Mouse (Mus musculus) MEL (cell line): Measurements from ENCODE around the gene Khnyn. TPM values are rescaled to one million over a fixed set of nuclear protein-coding genes. Genes with fewer than 3 reads are reported as not detected.
A peak's percentile ranks its signal among the peaks of the same experiment; 100 is the strongest.

ENCODE experiments used
- DNase-seq: peaks from one replicate; pipeline ENCODE4 v3.0.0; 2011; ENCODE audit warnings: low read depth, low spot score
- H3K27ac ChIP-seq: 2 replicates; pipeline ENCODE4 v1.5.1; 2012; ENCODE audit warnings: low read depth, mild to moderate bottlenecking, control low read depth, low read length, moderate library complexity; ENCODE audit not compliant: control insufficient read depth
- H3K27me3 ChIP-seq, 2 experiments: fragments of 150-350 bp in 1 of 2; sonication (generic) in 1 of 2; 2 replicates each; pipeline ENCODE4 v1.6.1; 2012; ENCODE audit warnings: low read length in 2 of 2, mild to moderate bottlenecking in 2 of 2, improper control_type of control experiment in 1 of 2, moderate library complexity in 1 of 2; ENCODE audit not compliant: insufficient read depth in 2 of 2, control insufficient read depth in 1 of 2
- H3K36me3 ChIP-seq, 2 experiments: 2 replicates each; pipeline ENCODE4 v1.6.1; 2012 to 2014; ENCODE audit warnings: low read length in 2 of 2, improper control_type of control experiment in 1 of 2, inconsistent platforms in 1 of 2, mild to moderate bottlenecking in 1 of 2; ENCODE audit not compliant: insufficient read depth in 2 of 2, control insufficient read depth in 1 of 2
- H3K4me1 ChIP-seq, 2 experiments: fragments of 150-350 bp in 1 of 2; sonication (generic) in 1 of 2; 2 replicates each; pipeline ENCODE4 v1.6.1; 2012; ENCODE audit warnings: low read length in 2 of 2, improper control_type of control experiment in 1 of 2, mild to moderate bottlenecking in 1 of 2; ENCODE audit not compliant: insufficient read depth in 2 of 2, control insufficient read depth in 1 of 2
- H3K4me3 ChIP-seq, 2 experiments: fragments of 150-350 bp in 1 of 2; sonication (generic) in 1 of 2; 2 replicates each; pipeline ENCODE4 v1.5.1; 2012; ENCODE audit warnings: low read depth in 2 of 2, low read length in 2 of 2, mild to moderate bottlenecking in 2 of 2, moderate library complexity in 2 of 2, control low read depth in 1 of 2, improper control_type of control experiment in 1 of 2; ENCODE audit not compliant: control insufficient read depth in 1 of 2, insufficient read depth in 1 of 2
- H3K79me2 ChIP-seq: 2 replicates; pipeline ENCODE4 v1.6.1; 2012; ENCODE audit warnings: mild to moderate bottlenecking, low read length, moderate library complexity; ENCODE audit not compliant: control insufficient read depth, poor library complexity, insufficient read depth
- H3K9ac ChIP-seq: 2 replicates; pipeline ENCODE4 v1.6.1; 2012; ENCODE audit warnings: low read depth, mild to moderate bottlenecking, control low read depth, low read length, moderate library complexity; ENCODE audit not compliant: control insufficient read depth, poor library complexity, severe bottlenecking
- H3K9me3 ChIP-seq: fragments of 150-350 bp; sonication (generic); replicated peaks from 2 replicates; pipeline ENCODE4 v1.6.1; 2012; ENCODE audit warnings: mild to moderate bottlenecking, low read length, improper control_type of control experiment, moderate library complexity; ENCODE audit not compliant: insufficient read depth
- BHLHE40 ChIP-seq: IDR thresholded peaks from 2 replicates; pipeline ENCODE4 v1.6.1; 2012; ENCODE audit warnings: low read depth, mild to moderate bottlenecking, inconsistent platforms, low read length, improper control_type of control experiment, borderline replicate concordance
- CHD1 ChIP-seq: IDR thresholded peaks from 2 replicates; pipeline ENCODE4 v1.6.1; 2012; ENCODE audit warnings: low read depth, mild to moderate bottlenecking, inconsistent platforms, low read length, improper control_type of control experiment
- CHD2 ChIP-seq: IDR thresholded peaks from 2 replicates; pipeline ENCODE4 v1.6.1; 2011; ENCODE audit warnings: low read length, improper control_type of control experiment
- CTCF ChIP-seq, 3 experiments: IDR thresholded peaks in 2 of 3; conservative IDR thresholded peaks in 1 of 3; 2 replicates each; pipeline ENCODE4 v1.5.1; 2011 to 2012; ENCODE audit warnings: low read length in 3 of 3, low read depth in 2 of 3, mild to moderate bottlenecking in 2 of 3, improper control_type of control experiment in 1 of 3, inconsistent platforms in 1 of 3, mixed read lengths in 1 of 3, moderate library complexity in 1 of 3; ENCODE audit not compliant: control insufficient read depth in 1 of 3, insufficient read depth in 1 of 3, poor library complexity in 1 of 3, severe bottlenecking in 1 of 3
- GATA1 ChIP-seq: IDR thresholded peaks from 2 replicates; pipeline ENCODE4 v1.6.1; 2011; ENCODE audit warnings: low read depth, low read length, improper control_type of control experiment
- HCFC1 ChIP-seq: IDR thresholded peaks from 2 replicates; pipeline ENCODE4 v1.6.1; 2012; ENCODE audit warnings: low read depth, mild to moderate bottlenecking, inconsistent platforms, low read length, improper control_type of control experiment, moderate library complexity
- KAT2A ChIP-seq: conservative IDR thresholded peaks from 2 replicates; pipeline ENCODE4 v1.6.1; 2012; ENCODE audit warnings: low read depth, low read length, improper control_type of control experiment, inconsistent platforms
- MAX ChIP-seq: IDR thresholded peaks from 2 replicates; pipeline ENCODE4 v1.6.1; 2011; ENCODE audit warnings: low read length, improper control_type of control experiment
- MAZ ChIP-seq: IDR thresholded peaks from 2 replicates; pipeline ENCODE4 v1.6.1; 2012; ENCODE audit warnings: low read depth, mild to moderate bottlenecking, inconsistent platforms, low read length, improper control_type of control experiment
- MYC ChIP-seq: IDR thresholded peaks from 2 replicates; pipeline ENCODE4 v1.6.1; 2011; ENCODE audit warnings: low read depth, mild to moderate bottlenecking, low read length, improper control_type of control experiment, moderate library complexity
- NELFE ChIP-seq: IDR thresholded peaks from 2 replicates; pipeline ENCODE4 v1.6.1; 2011; ENCODE audit warnings: low read depth, low read length, improper control_type of control experiment
- NRF1 ChIP-seq: IDR thresholded peaks from 2 replicates; pipeline ENCODE4 v1.6.1; 2014; ENCODE audit warnings: low read depth, mild to moderate bottlenecking, inconsistent platforms, low read length, improper control_type of control experiment, moderate library complexity; ENCODE audit not compliant: poor library complexity, insufficient read depth, severe bottlenecking
- POLR2AphosphoS2 ChIP-seq: IDR thresholded peaks from 2 replicates; pipeline ENCODE4 v1.6.1; 2011; ENCODE audit warnings: low read length, improper control_type of control experiment
- POLR2AphosphoS5 ChIP-seq: IDR thresholded peaks from 2 replicates; pipeline ENCODE4 v1.6.1; 2012; ENCODE audit warnings: low read depth, borderline replicate concordance, mild to moderate bottlenecking, inconsistent platforms, low read length, moderate library complexity, mixed read lengths
- RAD21 ChIP-seq: IDR thresholded peaks from 2 replicates; pipeline ENCODE4 v1.6.1; 2011; ENCODE audit warnings: mild to moderate bottlenecking, low read depth, low read length, improper control_type of control experiment
- RCOR1 ChIP-seq: IDR thresholded peaks from 2 replicates; pipeline ENCODE4 v1.6.1; 2012; ENCODE audit warnings: low read depth, mild to moderate bottlenecking, inconsistent platforms, low read length, improper control_type of control experiment
- SIN3A ChIP-seq: IDR thresholded peaks from 2 replicates; pipeline ENCODE4 v1.6.1; 2012; ENCODE audit warnings: low read length, improper control_type of control experiment, inconsistent platforms
- TBP ChIP-seq: IDR thresholded peaks from 2 replicates; pipeline ENCODE4 v1.8.0; 2011; ENCODE audit warnings: low read depth, low read length, improper control_type of control experiment
- TCF12 ChIP-seq: IDR thresholded peaks from 2 replicates; pipeline ENCODE4 v1.6.1; 2014; ENCODE audit warnings: low read depth, mild to moderate bottlenecking, inconsistent platforms, low read length, improper control_type of control experiment, moderate library complexity
- UBTF ChIP-seq: IDR thresholded peaks from 2 replicates; pipeline ENCODE4 v1.6.1; 2012; ENCODE audit warnings: low read depth, mild to moderate bottlenecking, inconsistent platforms, low read length, improper control_type of control experiment, moderate library complexity, borderline replicate concordance; ENCODE audit not compliant: insufficient read depth
- USF1 ChIP-seq: IDR thresholded peaks from 2 replicates; pipeline ENCODE4 v1.6.1; 2014; ENCODE audit warnings: low read depth, mild to moderate bottlenecking, inconsistent platforms, low read length, improper control_type of control experiment, moderate library complexity
- USF2 ChIP-seq, 2 experiments: IDR thresholded peaks; 2 replicates each; pipeline ENCODE4 v1.6.1; 2011 to 2012; ENCODE audit warnings: improper control_type of control experiment in 2 of 2, low read length in 2 of 2, borderline replicate concordance in 1 of 2, inconsistent platforms in 1 of 2, low read depth in 1 of 2, mild to moderate bottlenecking in 1 of 2; ENCODE audit not compliant: insufficient read depth in 1 of 2
- ZC3H11A ChIP-seq: IDR thresholded peaks from 2 replicates; pipeline ENCODE4 v1.6.1; 2012; ENCODE audit warnings: low read depth, mild to moderate bottlenecking, inconsistent platforms, low read length, improper control_type of control experiment
- ZKSCAN1 ChIP-seq: IDR thresholded peaks from 2 replicates; pipeline ENCODE4 v1.6.1; 2012; ENCODE audit warnings: low read depth, mild to moderate bottlenecking, inconsistent platforms, low read length, improper control_type of control experiment, moderate library complexity
- ZMIZ1 ChIP-seq: IDR thresholded peaks from 2 replicates; pipeline ENCODE4 v1.6.1; 2012; ENCODE audit warnings: low read depth, mild to moderate bottlenecking, inconsistent platforms, low read length, improper control_type of control experiment, moderate library complexity
- ZNF384 ChIP-seq: IDR thresholded peaks from 2 replicates; pipeline ENCODE4 v1.6.1; 2012; ENCODE audit warnings: low read depth, mild to moderate bottlenecking, inconsistent platforms, low read length, improper control_type of control experiment
- polyA plus RNA-seq, 2 experiments: library from polyadenylated mRNA; stranded (reverse) in 1 of 2; unstranded in 1 of 2; fragments of >175 nt in 1 of 2; fragments of >200 nt in 1 of 2; gene quantifications; 2 replicates each; pipeline versions ENCODE4 v1.2.1 to v1.2.4; 2012; ENCODE audit warnings: low replicate concordance in 2 of 2, low read depth in 1 of 2; ENCODE audit not compliant: insufficient read length in 2 of 2, insufficient read depth in 1 of 2, missing spikeins in 1 of 2
- total RNA-seq: library from RNA; depleted of rRNA; stranded (reverse); fragments of 300-350 nt; gene quantifications from 2 replicates; pipeline ENCODE4 v1.2.3, GENCODE M21; 2012

Khnyn gene
- total and polyA plus RNA-seq, 3 experiments: 5.2 to 13.3 TPM; not detected in 1

DNA sequence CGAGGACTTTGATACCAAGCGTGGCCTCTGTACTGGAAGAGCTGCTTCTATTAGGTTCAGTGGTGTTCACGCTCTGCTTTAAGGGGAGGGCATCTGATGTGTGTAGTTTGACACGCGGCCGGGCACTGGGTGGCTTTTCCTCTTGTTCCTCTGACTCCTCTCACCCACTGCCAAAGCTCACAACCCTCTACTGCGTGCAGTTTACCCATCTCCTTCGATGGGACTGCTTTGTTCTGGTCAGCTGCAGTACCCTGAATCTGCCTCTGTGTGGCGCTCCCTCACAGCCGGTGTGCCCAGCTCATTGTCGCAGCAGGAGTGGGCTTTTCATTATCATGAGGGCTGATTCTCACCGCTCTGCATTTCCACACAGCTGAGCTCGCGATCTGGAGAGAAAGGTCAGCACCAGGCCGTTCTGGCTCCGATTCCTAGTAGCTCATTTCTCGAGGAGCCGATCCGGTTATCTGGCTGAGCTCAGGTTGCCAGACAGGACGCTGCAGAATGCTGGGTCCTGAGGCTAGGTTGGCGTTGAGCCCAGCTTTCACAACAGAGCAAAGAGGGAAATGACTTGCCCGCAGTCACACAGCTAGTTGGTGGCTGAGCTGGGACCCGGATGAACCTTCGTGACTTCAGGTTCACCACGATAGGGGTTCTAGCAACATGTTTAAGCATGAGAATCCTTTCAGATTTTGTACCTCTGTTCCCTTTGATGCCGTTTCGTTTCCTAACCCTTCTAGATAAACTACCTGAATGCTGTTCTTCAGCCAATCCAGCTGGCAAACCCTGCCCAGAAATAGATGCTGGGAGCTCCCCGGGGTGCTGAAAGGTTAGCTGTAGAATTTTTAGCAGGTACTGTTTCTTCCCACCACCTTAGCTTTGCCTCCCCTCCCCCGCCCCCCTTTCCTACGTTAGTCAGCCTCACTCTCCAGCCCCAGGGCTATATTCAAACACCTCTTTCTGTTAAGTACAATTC, 10.7 kb upstream of the Khnyn start (continued):
- TF ChIP-seq USF2 (IDR thresholded peaks at IDR 0.05; ENCODE audit: borderline replicate concordance in 1 of 2, insufficient read depth in 1 of 2, low read depth in 1 of 2, low read length in 2 of 2) (no peak), TCF12 (no peak), ZMIZ1 (no peak), CHD2 (no peak), POLR2AphosphoS2 (no peak), ZNF384 (no peak), CTCF (IDR thresholded peaks at IDR 0.05 in 2 of 3, conservative IDR thresholded peaks at IDR 0.05 in 1 of 3; ENCODE audit: control insufficient read depth in 1 of 3, insufficient read depth in 1 of 3, low read depth in 2 of 3, low read length in 3 of 3, poor library complexity in 1 of 3, severe bottlenecking in 1 of 3) (peak; percentile 84 to 92 (median 88)), BHLHE40 (no peak), RAD21 (peak; percentile 78), NELFE (no peak), ZC3H11A (peak; percentile 77), SIN3A (no peak), MAX (no peak), POLR2AphosphoS5 (no peak), UBTF (no peak), CHD1 (no peak), TBP (no peak; the same call in 1 of the 2 replicates), MYC (no peak), RCOR1 (no peak), HCFC1 (no peak), USF1 (no peak), MAZ (0 out of 2 replicates have a peak, but pooled peaks have one; percentile 45)
- TF ChIP-seq, all 39 proteins: peak for 7

DNA sequence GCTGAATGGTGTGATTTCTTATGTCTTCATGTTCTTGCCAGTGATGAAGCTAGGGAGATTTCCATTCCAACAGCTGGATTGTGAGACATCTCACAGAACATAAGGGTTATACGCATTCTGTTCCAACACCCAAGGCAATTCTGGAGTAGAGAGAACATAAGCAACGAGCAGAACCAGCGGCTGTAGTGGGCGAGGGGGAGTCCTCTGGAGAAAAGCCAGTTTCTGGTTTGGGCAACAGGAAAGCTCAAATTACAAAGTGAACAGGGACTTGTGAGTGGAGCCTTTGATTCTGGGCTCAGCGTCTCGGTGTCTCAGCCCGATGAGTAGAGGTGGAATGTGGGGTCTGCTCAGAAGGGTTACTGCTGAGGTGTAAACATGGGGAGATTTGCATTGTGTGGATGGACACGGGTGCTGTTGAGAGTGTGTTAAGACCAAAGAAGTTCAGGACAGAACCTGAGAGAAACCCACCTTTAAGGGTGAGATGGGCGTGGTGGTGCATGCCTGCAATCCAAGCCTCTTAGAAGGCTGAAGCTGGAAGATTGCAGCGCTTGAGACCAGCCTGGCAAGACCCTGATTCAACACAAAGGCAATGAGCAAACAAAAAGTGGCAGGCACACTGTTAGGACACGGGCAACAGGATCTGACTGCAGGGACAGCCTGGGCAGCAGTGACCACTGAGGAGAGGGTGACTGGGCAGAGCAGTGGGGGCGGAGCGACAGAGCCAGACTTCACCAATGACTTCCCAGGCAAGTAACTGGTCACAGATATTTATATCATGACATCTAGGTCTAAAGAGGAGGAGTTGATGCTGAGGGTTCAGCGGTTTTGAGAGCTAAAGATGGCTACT, 7.1 kb upstream of the Khnyn start:
- DNase-seq: no peak
- Histone ChIP-seq H3K4me3 (no peak overlapping the region), H3K9ac (no peak overlapping the region), H3K27me3 (no peaks in the 10 kb centered on the region), H3K4me1 (peaks cover 3 to 25% of the 10 kb centered on the region in 2 experiments), H3K79me2 (no peaks in the 10 kb centered on the region), H3K27ac (no peak overlapping the region), H3K36me3 (peaks cover 0 to 7% of the 10 kb centered on the region in 2 experiments; a peak in 2 of 4 replicates), H3K9me3 (no peaks in the 10 kb centered on the region)
- TF ChIP-seq USF2 (IDR thresholded peaks at IDR 0.05; ENCODE audit: borderline replicate concordance in 1 of 2, insufficient read depth in 1 of 2, low read depth in 1 of 2, low read length in 2 of 2) (no peak), ZKSCAN1 (no peak), GATA1 (no peak), ZMIZ1 (no peak), CHD2 (no peak), MAZ (no peak), HCFC1 (no peak), ZNF384 (no peak), RAD21 (no peak), TBP (no peak), NRF1 (no peak), TCF12 (no peak), CTCF (IDR thresholded peaks at IDR 0.05 in 2 of 3, conservative IDR thresholded peaks at IDR 0.05 in 1 of 3; ENCODE audit: control insufficient read depth in 1 of 3, insufficient read depth in 1 of 3, low read depth in 2 of 3, low read length in 3 of 3, poor library complexity in 1 of 3, severe bottlenecking in 1 of 3) (no peak), KAT2A (no peak)
